Mouse (Mus musculus): ENCODE measurements around the gene Thop1.

Gene Thop1

GRCm38 (mm10) chr10:81069836-81070235 is at the start of gene Thop1:
Gene Thop1 (plus strand): TSS chr10:81070035.
- CTCF ChIA-PET: no interaction called here

DNA sequence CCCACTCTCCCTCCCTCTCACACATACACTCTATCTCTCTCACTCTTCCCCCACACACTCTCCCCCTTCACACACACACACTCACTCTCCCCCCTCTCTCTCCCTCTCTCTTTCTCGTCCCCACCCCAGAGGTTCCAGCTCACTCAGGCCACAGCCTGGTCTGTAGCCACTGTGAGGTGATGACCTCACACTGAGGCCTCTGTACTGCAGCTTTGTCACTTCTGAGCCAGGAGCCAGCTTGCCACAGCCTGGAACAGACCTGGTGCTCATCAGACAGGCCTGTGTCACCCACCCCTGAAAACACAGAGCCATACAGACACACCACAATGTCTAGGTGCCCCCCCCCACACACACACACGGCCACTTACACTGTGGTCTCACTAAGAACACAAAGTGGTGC is 49.6 kb upstream of the Thop1 start:
- CTCF ChIA-PET: interaction anchor here (0.6 kb wide), 1 partner anchor 809 kb away, joined by 5 read pairs; no protein-coding TSS in a partner anchor

- CTCF ChIA-PET: no interaction called here
Observed at GRCm38 (mm10) chr10:81021547-81022110, 48.2 kb upstream of the Thop1 start.

GRCm38 (mm10) chr10:81022744-81023143 is 47.1 kb upstream of the Thop1 start:
- CTCF ChIA-PET: no interaction called here

GRCm38 (mm10) chr10:81024346-81024937 is 45.4 kb upstream of the Thop1 start:
- CTCF ChIA-PET: no interaction called here

DNA sequence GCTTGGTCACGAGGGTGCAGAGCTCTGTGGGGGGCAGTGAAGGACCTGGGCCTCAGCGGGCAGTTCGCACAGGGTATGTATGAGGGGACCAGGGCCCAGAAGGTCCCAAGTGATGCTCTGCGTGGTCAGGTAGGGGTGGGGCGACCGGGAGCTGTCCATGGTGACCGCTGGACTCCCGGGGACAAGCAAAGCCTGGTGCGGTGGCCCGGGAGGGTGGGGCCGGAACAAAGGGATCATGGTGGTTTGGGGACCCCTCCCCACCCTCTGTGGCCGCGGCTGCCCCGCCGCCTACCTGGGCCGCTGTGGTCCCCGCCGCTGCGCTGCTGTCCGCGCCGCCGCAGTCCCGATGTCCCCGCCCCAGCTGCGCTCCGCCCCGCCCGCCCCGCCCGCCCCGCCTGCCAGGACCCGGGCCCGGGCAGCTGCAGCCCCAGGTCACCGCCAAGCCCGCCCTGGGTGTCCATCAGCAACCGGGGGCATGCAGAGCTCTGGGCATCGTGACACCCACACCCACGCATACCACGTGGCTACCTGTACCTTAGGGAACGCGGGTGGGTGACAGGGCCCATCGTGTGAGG is 44.7 kb upstream of the Thop1 start:
- CTCF ChIA-PET: interaction anchor here (0.6 kb wide), 1 partner anchor 57 kb away, joined by 8 read pairs; no protein-coding TSS in a partner anchor

GRCm38 (mm10) chr10:81025639-81026275 is 44.1 kb upstream of the Thop1 start, which contains the start of gene Diras1:
Gene Diras1 (minus strand): TSS chr10:81025662.
- CTCF ChIA-PET: interaction anchor here (0.6 kb wide), 1 partner anchor 56 kb away, joined by 8 read pairs; no protein-coding TSS in a partner anchor

GRCm38 (mm10) chr10:81026857-81027256 is 43.0 kb upstream of the Thop1 start:
- CTCF ChIA-PET: no interaction called here

DNA sequence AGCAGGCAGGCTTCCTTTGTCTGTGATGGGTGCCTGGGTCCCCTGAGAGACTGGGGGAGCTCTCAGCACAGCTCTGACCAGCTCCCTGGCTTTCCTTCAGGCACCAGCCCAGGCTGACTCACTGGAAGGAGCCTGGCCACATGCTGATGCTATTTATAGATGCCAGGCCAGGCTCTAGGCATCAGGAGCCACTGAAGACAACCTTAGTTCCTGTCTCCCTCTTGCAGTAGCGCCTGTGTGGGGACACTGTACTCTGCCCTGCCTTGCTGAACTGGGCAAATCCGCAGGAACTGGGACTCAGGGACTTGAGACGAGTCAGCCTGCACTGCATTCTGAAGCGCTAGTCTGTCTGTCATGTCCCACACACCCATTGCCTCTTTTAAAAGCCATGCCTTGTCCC is 42.5 kb upstream of the Thop1 start:
- CTCF ChIA-PET: no interaction called here

DNA sequence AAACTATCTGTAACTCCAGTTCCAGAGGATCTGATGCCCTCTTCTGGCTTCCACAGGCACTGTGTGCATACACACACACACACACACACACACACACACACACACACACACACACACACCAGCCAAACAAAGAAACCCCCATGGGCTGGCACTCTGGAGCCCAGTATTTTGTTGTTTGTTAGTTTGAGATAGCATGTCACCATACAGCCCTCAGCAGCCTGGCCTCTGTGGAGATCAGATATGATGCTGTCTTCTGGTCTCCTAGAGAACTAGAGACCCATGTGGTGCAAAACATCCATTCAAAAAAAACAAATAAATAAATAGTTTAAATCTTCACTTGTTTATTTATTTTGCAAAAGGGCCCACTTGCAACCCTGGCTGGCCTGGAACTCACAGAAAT is 41.6 kb upstream of the Thop1 start:
- CTCF ChIA-PET: no interaction called here

- CTCF ChIA-PET: no interaction called here
Observed at GRCm38 (mm10) chr10:81029031-81029430, 40.8 kb upstream of the Thop1 start.

- CTCF ChIA-PET: no interaction called here
Observed at GRCm38 (mm10) chr10:81033586-81033985, 36.2 kb upstream of the Thop1 start.

DNA sequence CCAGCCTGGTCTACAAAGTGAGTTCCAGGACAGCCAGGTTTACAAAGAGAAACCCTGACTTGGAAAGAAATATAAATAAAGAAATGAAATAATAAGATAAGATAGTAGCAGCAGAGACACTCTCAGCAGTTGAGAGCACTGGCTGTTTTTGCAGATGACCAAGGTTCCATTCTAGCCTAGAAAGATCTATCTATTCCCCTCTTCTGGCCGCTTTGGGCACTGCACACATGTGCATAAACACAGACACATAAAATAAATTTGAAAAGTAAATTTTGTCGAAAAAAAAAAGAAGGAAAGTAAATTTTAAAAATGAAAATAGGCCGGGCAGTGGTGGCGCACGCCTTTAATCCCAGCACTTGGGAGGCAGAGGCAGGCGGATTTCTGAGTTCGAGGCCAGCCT is 33.6 kb upstream of the Thop1 start:
- CTCF ChIA-PET: no interaction called here

GRCm38 (mm10) chr10:81036988-81037580 is 32.8 kb upstream of the Thop1 start, which contains the start of gene Slc39a3:
Gene Slc39a3 (minus strand): TSS chr10:81037426.
- CTCF ChIA-PET: no interaction called here

DNA sequence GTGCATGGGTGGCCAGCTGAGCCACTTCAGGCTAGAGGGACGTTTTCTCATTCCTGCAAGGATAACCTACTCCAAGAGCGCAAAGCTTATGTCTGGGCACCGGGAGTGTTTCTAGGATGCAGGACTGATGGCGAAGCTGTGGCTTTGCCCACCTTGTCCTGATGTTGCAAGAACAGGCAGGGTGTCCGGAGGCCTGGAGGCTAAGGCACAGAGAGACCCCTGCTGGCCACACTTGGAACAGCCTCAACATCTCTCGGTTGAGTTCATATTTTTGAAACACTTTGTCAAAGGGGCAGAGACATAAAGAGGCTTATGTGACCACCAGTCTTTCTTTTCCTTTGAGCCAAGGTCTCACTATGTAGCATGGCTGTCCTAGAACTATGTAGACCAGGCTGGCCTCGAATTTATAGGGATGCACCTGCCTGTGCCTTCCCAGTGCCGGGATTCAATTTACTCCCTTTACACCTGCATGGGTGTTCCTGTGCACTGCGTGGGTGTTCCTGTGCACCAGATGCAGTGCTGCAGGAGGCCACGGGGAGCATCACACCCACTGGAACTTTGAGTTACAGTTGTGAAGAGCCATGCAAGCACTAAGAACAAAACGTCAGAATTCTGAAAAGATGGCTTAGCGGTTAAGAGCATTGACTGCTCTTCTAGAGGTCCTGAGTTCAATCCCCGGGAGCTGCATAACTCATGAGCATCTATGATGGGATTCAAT is 28.2 kb upstream of the Thop1 start:
- CTCF ChIA-PET: interaction anchor here (0.8 kb wide), 1 partner anchor 75 kb away, joined by 9 read pairs; no protein-coding TSS in a partner anchor

GRCm38 (mm10) chr10:81045246-81045645 is 24.6 kb upstream of the Thop1 start:
- CTCF ChIA-PET: interaction anchor here (0.7 kb wide), 1 partner anchor 10 kb away, joined by 3 read pairs; no protein-coding TSS in a partner anchor

DNA sequence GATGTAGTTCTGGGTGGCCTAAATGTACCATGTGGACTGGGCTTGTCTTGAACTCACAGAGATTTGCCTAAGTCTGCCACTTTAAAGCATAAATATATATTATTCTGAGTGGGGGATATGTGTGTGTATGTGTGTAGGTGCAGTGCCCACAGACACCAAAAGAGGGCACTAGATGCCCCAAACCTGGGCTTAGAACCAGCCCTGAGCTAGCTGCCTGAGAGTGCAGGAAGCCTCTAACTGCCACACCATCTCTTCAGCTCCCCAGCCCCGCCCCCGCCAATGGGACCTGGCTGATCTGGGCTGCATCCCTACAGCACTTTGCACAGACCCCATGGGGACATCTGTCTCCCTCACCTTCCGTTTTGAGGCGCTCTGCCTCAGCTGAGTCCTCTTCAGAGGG is 19.2 kb upstream of the Thop1 start:
- CTCF ChIA-PET: interaction anchor here (0.6 kb wide), 1 partner anchor 134 kb away, joined by 3 read pairs; no protein-coding TSS in a partner anchor

DNA sequence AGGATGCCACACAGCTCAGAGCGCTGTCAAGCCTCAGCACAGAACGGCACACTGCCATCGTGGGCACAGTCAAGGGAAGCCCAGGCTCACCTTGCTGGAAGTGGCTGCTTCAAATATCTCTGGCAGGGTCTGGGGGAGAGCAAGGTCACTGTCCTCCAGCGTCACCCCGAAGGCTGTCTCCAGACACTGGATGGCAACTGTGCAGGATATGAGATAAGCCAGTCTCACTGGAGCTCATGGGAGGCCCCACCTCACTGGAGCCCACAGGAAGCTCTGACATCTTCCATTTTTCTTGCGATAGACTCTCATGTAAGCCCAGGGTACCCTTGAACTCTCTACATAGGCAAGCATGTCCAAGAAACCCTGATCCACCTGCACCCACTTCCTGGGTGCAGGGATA is 18.7 kb upstream of the Thop1 start:
- CTCF ChIA-PET: no interaction called here

- CTCF ChIA-PET: no interaction called here
Observed at GRCm38 (mm10) chr10:81052577-81052976, 17.3 kb upstream of the Thop1 start.

GRCm38 (mm10) chr10:81055169-81055568 is 14.7 kb upstream of the Thop1 start:
- CTCF ChIA-PET: interaction anchor here (0.6 to 1.0 kb wide), 2 partner anchors 10 to 16 kb away, joined by 3 to 4 read pairs; no protein-coding TSS in a partner anchor

DNA sequence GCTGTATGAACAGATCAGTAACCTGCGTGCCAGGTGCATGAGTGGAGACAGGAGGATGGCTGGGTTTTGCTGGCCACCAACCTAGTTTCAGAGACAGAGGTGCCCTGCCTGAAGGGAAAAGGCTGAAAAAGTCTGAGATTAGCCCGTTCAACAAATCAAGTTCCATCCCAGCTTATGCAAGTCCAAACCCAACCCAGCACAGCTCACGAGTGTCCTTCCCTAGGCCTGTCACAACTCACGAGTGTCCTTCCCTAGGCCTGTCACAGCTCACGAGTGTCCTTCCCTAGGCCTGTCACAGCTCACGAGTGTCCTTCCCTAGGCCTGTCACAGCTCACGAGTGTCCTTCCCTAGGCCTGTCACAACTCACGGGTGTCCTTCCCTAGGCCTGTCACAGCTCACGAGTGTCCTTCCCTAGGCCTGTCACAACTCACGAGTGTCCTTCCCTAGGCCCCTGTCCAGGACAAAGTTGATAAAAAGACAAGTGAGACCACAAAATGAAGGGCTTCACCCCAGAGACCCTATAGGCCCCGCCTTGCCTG is 14.0 kb upstream of the Thop1 start:
- CTCF ChIA-PET: interaction anchor here (0.6 to 1.0 kb wide), 2 partner anchors 15 to 151 kb away, joined by 3 to 4 read pairs; no protein-coding TSS in a partner anchor

Measured in spleen, embryonic (tissue).